Mouse (Mus musculus) heart, postnatal 36 days (tissue): ENCODE results near the gene Hmcn2. TPM values are rescaled to one million over a fixed set of nuclear protein-coding genes. Genes with fewer than 3 reads are reported as not detected.
A peak's percentile ranks its signal among the peaks of the same experiment; 100 is the strongest.

Experiments used
- DNase-seq, 2 experiments: peaks; one replicate each; pipeline ENCODE4 v3.0.0; 2021 to 2022
- intact Hi-C: fragments of 180-260 bp; cut with DNase I; formaldehyde crosslinking; loops from one replicate; pipeline ENCODE4 v1.15.1; 2025
- total RNA-seq, 2 experiments: library from RNA; stranded (reverse); gene quantifications; 2 replicates each; pipeline ENCODE4 v1.2.3; 2021

Hmcn2 gene
- total RNA-seq, 2 experiments from 2014 or later: 12.5 to 16.2 TPM

GRCm38 (mm10) chr2:31377481-31377880 lies 63.3 kb downstream of the Hmcn2 start:
- intact Hi-C loops: no loop called here
- DNase-seq: peak in 1 of 2 experiments; percentile 30

DNA sequence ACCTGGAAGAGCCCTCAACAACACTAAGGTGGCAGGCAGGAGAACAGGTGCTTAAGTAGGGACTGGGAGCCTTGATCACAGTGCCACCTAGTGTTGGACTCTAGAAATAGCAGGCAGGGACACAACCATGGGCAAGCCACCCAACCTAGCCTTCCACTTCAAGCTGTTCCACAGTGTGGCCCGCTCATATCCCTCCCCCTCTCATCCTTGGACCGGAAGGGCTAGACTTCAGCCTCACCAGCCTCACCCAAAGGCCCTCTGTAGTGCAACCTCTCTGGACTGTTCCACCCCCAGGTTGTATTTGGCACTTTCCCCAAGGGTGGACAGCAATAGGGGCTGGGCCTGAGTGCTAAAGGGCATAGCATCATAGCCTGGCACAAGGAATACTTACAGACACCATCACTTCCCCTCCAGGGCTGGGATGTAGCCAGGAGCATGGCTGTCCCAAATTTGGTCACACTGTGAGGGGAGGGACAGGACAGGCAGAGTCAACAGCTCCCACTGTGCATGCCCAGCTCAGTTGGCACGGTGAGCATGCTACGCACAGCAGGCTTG lies 67.2 kb downstream of the Hmcn2 start:
- intact Hi-C loops: loop anchor here (2.0 to 5.0 kb wide), 2 partner anchors 84 to 187 kb away; no protein-coding TSS in a partner anchor

GRCm38 (mm10) chr2:31382952-31383351 lies 68.7 kb downstream of the Hmcn2 start:
- DNase-seq: peak; percentile 43 to 58
- intact Hi-C loops: loop anchor here (5.0 kb wide), 1 partner anchor 86 kb away; no protein-coding TSS in a partner anchor

More for the DNA sequence above, 67.2 kb downstream of the Hmcn2 start:
- DNase-seq: peak; percentile 34 to 43

- intact Hi-C loops: no loop called here
- no peak for DNase-seq
Measured at GRCm38 (mm10) chr2:31416968-31417367, 102.8 kb downstream of the Hmcn2 start.

GRCm38 (mm10) chr2:31418021-31418420 lies 103.8 kb downstream of the Hmcn2 start:
- intact Hi-C loops: no loop called here
- no peak for DNase-seq

- DNase-seq: no peak
- intact Hi-C loops: no loop called here
Measured at GRCm38 (mm10) chr2:31418571-31418970, 104.4 kb downstream of the Hmcn2 start.

DNA sequence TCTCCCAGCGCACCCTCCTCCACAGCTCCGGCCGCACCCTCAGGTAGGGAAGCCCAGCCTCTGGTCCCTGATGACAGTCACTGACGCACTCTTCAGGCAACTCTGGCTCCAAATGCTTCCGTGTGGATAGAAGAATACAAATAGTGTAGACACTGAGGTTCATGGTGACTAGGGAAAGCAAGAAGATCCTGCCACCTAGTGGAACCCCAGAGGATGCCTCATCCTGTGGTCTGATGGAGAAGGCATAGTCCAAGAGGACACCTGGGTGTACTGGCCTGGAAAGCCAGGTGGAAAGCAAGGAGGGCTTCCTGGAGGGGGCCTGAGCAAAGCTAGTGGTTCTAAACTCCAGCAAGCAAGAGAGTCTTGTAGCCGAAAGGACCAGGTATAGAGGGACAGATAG lies 106.7 kb downstream of the Hmcn2 start:
- intact Hi-C loops: no loop called here
- DNase-seq: no peak

DNA sequence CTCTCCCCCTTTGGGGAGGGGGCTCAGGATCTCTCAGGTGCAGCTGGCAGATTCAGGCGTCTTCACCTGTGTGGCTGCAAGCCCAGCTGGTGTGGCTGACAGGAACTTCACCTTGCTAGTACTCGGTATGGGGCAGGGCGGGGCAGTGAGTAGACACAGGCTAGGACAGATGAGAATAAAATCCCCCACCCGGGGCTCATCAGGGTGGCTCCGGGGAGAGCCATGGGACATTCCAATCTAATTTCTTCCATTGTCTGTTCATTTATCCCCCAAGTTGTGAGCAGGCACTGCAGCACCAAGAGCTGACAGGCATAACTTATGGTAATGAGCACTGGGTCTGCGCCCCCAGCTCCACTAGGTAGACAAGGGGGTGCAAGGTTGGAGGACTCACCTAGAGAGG lies 108.4 kb downstream of the Hmcn2 start:
- intact Hi-C loops: no loop called here

DNA sequence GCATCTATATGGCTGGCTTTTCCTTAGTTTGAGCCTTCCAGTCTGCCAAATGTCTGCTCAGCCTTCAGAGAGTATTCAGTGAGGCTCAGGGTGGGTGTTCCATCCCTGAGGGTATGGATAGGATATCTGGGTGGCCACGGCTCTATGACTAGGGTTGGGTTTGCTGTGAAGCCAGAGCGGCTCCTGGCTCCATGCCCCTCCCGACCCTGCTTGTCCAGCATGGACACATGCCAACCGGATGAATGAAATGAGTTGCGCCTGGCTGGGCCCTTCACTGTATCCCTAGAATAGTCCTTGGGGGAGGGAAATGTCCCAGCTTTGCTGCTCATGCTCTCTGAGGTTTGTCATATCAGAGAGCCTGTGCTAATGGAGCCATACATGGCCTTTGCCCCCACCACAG lies 117.3 kb downstream of the Hmcn2 start:
- intact Hi-C loops: no loop called here
- DNase-seq: no peak

More for the DNA sequence above, 108.4 kb downstream of the Hmcn2 start:
- DNase-seq: no peak

GRCm38 (mm10) chr2:31434746-31435145 lies 120.5 kb downstream of the Hmcn2 start:
- intact Hi-C loops: loop anchor here (1.0 kb wide), 1 partner anchor 38 kb away; no protein-coding TSS in a partner anchor
- DNase-seq: no peak

DNA sequence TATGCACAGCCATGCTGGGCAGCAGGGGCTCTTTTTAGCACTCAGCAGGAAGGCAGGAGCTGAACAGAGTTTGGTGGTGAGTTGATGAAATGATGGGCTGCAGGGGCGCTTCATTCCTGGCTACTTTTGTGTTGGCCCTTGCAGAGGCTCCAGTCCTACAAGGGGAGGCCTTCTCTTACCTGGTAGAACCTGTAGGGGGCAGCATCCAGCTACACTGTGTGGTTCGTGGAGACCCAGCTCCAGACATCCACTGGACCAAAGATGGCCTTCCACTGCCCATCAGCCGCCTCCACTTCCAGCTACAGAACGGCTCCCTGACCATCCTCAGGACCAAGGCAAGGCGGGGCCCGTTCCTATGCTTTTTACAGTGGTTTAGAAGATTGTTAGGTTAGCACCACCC lies 121.4 kb downstream of the Hmcn2 start:
- intact Hi-C loops: loop anchor here (1.0 kb wide), 1 partner anchor 37 kb away; no protein-coding TSS in a partner anchor
- peak; percentile 34 to 51 for DNase-seq

DNA sequence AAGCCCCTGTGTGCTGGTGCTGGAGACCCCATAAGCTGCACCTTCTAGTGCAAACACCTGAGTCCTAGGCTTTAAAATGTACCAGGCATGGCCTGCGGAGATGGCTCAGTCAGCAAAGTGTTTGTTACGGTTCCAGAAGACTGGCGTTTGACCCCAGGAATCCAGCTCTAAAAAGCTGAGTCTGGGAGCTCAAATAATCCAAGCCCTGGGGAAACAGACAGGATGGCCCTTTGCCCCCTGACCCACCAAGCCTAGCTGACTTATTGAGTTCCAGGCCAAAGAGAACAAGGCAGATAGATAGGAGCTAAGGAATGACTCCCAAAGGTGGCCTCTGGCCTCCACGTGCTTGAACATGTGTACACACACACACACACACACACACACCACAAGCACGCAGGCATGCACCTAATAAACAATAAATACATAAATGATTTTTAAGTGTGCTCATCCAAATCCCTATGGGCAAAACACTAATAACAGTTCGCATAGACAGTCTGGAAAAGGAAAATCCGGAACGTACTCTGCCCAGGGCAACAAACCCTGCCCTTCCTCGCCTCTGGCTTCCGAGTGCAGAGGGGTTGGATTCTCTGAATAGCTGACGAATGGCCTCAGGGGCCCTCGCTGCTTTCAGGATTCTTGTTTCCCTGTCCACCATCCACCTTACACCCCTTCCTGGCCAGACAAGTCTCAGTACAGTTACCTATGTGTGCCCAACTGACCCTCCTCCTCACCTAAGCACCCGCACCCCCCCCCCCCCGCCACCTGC lies 123.4 kb downstream of the Hmcn2 start:
- DNase-seq: no peak
- intact Hi-C loops: no loop called here

DNA sequence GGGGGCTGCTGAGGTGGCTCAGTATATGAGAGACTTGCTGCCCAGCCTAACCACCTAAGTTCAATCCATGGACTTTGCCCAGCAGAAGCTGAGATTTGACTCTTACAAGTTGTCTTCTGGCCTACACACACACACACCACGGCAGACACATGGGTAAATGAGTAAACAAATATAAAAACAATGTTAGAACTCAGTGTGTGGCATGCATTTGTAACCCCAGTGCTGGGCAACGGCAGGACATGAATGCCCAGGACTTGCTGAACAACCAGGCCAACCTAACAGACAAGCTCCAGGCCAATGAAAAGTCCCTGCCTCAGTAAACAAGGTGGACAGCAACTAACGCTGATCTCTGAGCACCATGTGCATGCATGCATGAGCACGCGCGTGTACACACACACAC lies 125.4 kb downstream of the Hmcn2 start:
- DNase-seq: no peak
- intact Hi-C loops: no loop called here

DNA sequence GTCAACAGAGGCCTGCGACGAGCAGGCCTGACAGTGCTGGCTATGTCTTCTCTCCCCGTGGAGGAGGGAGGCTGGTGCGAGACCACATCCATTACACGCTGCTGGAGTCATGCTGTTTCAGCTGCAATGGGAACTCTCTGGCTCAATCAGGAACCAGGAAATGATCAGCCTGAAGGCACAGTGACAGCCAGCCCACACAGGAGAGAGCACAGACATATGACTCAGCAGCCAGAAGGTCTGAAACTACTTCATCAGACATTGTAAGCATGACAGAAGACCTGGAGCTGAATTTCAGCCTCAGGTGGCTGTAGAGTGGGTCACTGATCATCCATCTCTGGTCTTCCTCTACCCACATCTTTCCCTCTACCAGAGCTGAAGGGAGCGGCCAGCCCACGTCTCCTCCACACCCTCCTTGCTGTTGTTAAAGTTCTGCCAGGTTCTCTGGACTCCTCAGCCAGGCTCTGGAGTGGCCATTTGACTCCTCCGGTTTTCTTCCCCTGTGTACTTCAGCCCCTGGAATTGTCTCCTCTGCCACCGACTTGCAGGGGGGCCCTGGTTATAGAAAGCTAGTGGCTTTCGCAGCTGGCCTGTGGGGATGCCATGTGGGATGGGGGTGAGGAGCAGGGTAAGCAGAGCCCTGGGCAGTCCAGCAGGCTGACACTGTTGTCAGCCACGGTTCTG lies 128.4 kb downstream of the Hmcn2 start:
- intact Hi-C loops: no loop called here
- DNase-seq: peak in 1 of 2 experiments; percentile 37

DNA sequence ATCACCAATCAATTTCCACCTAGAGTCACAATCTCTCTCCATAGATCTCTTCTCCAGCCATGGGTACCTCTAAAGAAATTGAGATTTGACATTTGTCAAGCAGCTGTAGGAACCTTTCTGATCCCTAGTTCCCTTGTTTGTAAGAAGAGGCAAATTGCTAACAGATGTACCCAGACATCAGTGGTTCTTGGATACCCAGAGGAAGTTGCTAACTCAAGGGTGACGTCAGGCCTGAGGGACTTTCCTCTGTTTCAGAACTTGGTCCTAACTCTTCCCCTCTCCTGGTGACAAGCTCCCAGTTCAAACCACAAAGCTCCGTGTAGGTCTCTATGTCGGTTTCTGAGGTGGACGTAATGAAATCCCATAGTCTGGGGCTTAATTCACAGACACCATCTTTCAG lies 131.8 kb downstream of the Hmcn2 start:
- DNase-seq: no peak
- intact Hi-C loops: no loop called here

DNA sequence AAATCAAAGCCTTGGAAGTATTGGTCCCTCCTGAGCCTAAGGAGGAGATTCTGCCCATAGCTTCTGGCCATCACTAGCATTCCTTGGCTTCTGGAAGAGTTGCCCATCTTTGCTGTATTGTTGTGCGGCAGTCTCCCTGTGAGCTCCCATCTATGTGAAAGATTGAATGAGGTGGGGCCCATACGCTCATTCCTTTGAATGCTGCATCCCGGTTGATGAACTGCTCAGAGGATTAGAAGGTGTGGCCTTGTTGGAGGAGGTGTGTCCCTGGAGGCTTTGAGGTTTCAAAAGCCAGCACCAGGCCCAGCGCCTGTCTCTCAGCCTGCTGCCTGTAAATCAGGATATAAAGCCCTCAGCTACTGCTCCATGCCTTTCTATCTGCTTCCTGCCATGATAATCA lies 132.2 kb downstream of the Hmcn2 start:
- DNase-seq: no peak
- intact Hi-C loops: no loop called here

DNA sequence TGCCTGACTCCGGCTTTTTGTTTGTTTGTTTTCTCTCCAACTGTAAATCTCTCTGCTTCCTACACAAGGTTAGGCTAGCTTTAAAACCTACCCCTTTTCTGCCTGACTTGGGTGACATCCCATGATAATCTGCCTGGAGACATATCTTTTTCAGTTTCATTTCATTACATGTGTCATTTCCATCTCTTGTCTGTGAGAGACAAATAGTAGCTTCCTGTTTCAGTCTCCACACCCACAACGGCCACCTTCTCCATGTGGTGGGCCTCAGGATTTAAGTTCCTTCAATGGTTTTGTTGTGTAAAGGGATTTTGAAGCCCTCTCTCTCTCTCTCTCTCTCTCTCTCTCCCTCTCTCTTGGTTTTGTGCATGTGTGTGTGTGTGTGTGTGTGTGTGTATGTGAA lies 133.3 kb downstream of the Hmcn2 start:
- intact Hi-C loops: no loop called here
- no peak for DNase-seq

DNA sequence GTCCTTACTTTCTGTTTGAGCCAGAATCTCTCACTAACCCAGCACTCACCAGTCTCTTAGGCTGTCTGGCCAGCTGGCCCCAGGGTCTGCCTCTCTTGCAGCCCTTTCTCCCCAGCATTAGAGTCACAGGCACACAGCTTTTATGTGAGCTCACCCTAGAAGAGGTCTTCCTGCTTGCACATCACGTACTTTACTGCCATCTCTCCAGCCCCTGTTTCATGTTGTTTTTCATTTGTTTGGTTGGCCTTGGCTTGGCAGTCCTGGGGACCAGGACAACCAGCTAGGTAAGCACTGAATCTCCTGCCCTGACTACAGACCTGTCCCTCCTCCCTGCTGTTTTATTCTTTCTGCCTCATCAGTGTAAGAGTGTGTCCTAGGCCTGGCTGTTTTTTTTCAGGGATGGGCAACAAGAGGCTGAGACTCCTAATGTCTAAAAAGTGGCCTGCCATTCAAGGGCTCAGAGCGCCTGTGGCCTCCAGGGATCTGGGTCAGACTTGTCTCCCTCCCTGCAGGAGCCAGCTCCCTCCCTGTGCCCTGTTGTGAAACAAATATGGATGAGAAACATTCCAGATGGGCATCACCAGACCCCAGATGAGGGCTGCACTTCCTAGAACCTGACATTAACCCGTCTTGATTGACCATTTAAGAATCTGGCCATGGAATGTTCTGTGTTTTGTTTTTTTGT lies 134.7 kb downstream of the Hmcn2 start:
- DNase-seq: no peak
- intact Hi-C loops: no loop called here

GRCm38 (mm10) chr2:31449441-31449815 lies 135.2 kb downstream of the Hmcn2 start:
- intact Hi-C loops: no loop called here
- DNase-seq: peak in 1 of 2 experiments; percentile 26

- intact Hi-C loops: no loop called here
- DNase-seq: no peak
Measured at GRCm38 (mm10) chr2:31449902-31450301, 135.7 kb downstream of the Hmcn2 start.

GRCm38 (mm10) chr2:31450661-31451060 lies 136.4 kb downstream of the Hmcn2 start:
- DNase-seq: no peak
- intact Hi-C loops: no loop called here
